Mouse (Mus musculus): ENCODE data around the gene Lamc1. TPM values are rescaled to one million over a fixed set of nuclear protein-coding genes. Genes with fewer than 3 reads are reported as not detected.

The Lamc1 gene
- polyA plus RNA-seq (2015; fragmentation: Nextera tagmentation; extraction: Ambion mirVana) = 25.0 and 25.8 TPM in 2 replicates

GRCm38 (mm10) chr1:153332444-153333295 is at the start of gene Lamc1:
Lamc1 (minus strand) TSS chr1:153332786.

DNA sequence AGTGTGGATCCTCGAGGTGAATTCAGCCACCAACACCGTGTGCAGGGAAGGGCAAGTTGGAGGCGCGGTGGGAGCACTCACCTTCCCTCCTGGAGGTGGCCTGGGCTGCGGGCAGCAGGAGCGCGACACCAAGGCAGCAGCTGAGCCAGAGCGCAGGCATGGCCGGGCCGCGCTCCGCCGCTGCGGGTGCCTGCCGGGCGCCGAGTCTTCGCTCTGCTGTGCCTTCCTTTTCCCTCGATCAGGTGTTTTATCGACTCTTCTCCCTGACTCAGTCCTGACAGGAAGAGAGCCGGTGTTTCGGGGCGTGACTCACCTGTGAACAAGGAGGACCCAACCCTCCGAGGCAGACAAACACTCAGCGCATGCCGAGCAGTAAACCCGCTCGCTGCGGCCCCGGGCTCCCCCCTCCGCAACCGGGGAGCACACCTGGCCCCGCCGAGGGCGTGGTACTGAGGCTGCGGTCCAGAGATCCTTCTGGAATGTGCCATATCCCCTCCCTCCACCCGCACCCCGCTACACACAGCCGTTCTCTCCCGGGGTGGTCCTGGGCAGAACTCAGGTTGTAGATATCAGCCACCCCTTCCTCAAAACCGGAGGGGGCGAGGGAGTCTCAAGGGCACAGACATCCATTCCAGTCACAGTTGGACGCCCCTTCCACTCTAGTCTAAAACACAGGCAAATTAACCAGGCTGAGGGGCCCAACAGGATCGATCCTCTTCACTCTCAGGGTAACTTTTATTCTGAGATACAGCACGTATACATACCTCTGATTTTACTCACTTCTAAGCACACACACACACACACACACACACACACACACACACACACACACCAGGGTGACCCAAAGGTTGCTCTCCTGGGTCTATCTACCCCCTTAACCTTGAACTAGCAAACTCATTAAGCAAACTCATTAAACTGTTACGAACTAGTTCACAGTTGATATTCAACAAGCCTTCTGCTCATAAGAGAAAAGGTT is 146.5 kb downstream of the Lamc1 start, which contains the start of gene Lamc2:
Lamc2 (minus strand) TSS at position 620 of the 976 bp plus-strand sequence.

Other genes starting within 250 kb of the Lamc1 start
- 2.9 and 3.5 TPM in 2 replicates for gene Lamc2, start 146.3 kb downstream of the Lamc1 start, polyA plus RNA-seq (2015; fragmentation: Nextera tagmentation; extraction: Ambion mirVana)
- 0.88 and 1.4 TPM in 2 replicates for gene Shcbp1l, start 92.4 kb upstream of the Lamc1 start, polyA plus RNA-seq (2015; fragmentation: Nextera tagmentation; extraction: Ambion mirVana)
- gene Dhx9, start 154.9 kb upstream of the Lamc1 start, polyA plus RNA-seq (2015; fragmentation: Nextera tagmentation; extraction: Ambion mirVana) = 30.1 and 33.6 TPM in 2 replicates
- gene Npl, start 217.3 kb upstream of the Lamc1 start, polyA plus RNA-seq (2015; fragmentation: Nextera tagmentation; extraction: Ambion mirVana) = 16.6 and 17.2 TPM in 2 replicates